Mouse (Mus musculus) ES-Bruce4 (cell line): ENCODE data around the gene Podn. TPM values are rescaled to one million over a fixed set of nuclear protein-coding genes. Genes with fewer than 3 reads are reported as not detected.

Experiments used
- H3K27ac ChIP-seq: 2 replicates; pipeline ENCODE4 v1.5.1; 2012; ENCODE audit warnings: low read length, inconsistent platforms; ENCODE audit not compliant: insufficient read depth
- H3K27me3 ChIP-seq: 2 replicates; pipeline ENCODE4 v1.6.1; 2012; ENCODE audit warnings: mild to moderate bottlenecking, low read length, inconsistent platforms; ENCODE audit not compliant: control insufficient read depth, poor library complexity, insufficient read depth, severe bottlenecking
- H3K36me3 ChIP-seq: 2 replicates; pipeline ENCODE4 v1.6.1; 2012; ENCODE audit warnings: inconsistent platforms, mild to moderate bottlenecking, low read length, moderate library complexity; ENCODE audit not compliant: control insufficient read depth, poor library complexity, insufficient read depth, severe bottlenecking
- H3K4me1 ChIP-seq: one replicate; pipeline ENCODE4 v1.8.1; 2011; ENCODE audit warnings: low read length; ENCODE audit not compliant: control insufficient read depth, insufficient read depth
- H3K4me3 ChIP-seq: 2 replicates; pipeline ENCODE4 v1.5.1; 2011; ENCODE audit warnings: low read depth, mild to moderate bottlenecking, low read length
- H3K9ac ChIP-seq: 2 replicates; pipeline ENCODE4 v1.6.1; 2012; ENCODE audit warnings: low read depth, mild to moderate bottlenecking, inconsistent platforms; ENCODE audit not compliant: poor library complexity, severe bottlenecking
- H3K9me3 ChIP-seq: replicated peaks from 2 replicates; pipeline ENCODE4 v1.6.1; 2012; ENCODE audit warnings: mild to moderate bottlenecking, low read length, inconsistent platforms; ENCODE audit not compliant: control insufficient read depth, poor library complexity, insufficient read depth, severe bottlenecking
- CTCF ChIP-seq: IDR thresholded peaks from one replicate; pipeline ENCODE4 v1.8.1; 2011; ENCODE audit warnings: low read depth, low read length
- EP300 ChIP-seq: IDR thresholded peaks from 2 replicates; pipeline ENCODE4 v1.6.1; 2011; ENCODE audit warnings: low read depth, low read length; ENCODE audit not compliant: insufficient read depth
- POLR2A ChIP-seq: IDR thresholded peaks from one replicate; pipeline ENCODE4 v1.8.1; 2011; ENCODE audit warnings: low read length; ENCODE audit not compliant: insufficient read depth
- polyA plus RNA-seq: library from polyadenylated mRNA; stranded (reverse); fragments of >200 nt; gene quantifications from 2 replicates; pipeline ENCODE4 v1.2.4, GENCODE M21; 2011; ENCODE audit warnings: low read depth; ENCODE audit not compliant: missing spikeins, insufficient read depth, insufficient read length

The Podn gene
- polyA plus RNA-seq, 1 experiment, result 3.3 TPM

DNA sequence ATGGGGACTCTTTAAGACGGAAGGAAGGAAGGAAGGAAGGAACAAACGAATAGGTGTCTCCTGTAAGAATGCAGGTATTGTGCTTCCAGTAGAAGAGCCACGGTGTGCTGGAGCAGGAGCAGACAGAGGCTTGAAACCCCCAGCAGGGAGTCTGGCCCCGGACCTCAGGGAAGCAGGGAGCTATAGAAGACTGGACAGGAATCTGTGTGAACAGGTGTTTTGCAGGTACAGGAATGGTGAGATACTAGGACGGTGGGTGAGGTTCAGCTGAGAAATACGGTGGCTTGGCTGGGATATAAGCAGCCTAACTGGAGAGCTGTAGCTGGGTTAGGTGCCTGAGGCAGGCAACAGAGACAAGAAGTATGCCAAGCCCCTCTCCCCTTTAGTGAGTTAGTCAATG is 76.1 kb downstream of the Podn start:
- Histone ChIP-seq H3K36me3 (no peaks in the 10 kb centered on the region), H3K4me1 (peaks cover 5% of the 10 kb centered on the region), H3K9me3 (no peaks in the 10 kb centered on the region), H3K27me3 (no peaks in the 10 kb centered on the region), H3K4me3 (no peak overlapping the region), H3K9ac (no peak overlapping the region), H3K27ac (no peak overlapping the region)
- no peak for TF ChIP-seq CTCF
- no peak for TF ChIP-seq EP300
- no peak for TF ChIP-seq POLR2A

DNA sequence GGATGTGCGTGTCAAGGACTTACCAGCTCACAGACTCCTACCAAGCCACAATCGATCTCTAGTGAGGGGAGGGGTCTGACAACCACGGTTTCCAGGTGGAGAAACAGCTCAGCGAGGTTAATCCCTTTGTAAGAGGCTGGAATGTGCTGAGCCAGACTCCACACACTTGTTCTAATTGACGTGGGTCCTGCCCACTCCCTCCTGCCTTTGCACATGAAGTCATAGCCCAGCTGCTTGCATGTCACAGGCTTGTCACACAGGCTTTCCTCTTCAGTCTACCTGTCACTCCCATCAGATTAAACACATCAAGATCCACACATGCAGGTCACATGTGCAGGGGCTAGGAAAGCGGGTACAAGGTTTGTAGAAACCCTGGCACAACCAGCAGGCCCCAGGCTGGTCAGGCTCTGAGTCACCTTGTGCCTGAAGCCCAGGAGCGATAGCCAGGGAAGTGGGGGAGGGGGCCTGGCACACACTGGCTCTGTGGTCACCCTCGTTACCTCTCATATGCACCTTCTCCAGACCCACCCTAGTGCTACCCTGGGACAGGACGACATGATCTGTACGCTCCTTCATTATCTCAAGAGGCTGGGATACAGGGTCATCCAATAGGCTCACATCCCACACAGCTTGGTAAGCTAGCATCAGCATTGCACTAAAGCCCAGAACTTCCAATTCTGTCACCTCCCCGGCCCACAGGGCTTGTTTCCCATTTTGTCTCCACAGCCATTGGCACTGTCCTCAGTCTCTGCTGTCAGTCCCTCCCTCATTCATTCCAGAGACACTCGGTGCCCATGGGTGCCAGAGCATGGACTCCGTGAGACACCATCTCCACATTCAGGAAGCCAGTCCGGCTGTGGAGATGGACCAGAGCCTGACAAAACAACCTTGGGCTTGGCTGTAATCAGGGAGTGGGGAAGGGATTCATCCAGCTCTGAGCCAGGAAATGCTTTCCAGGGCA is 77.0 kb downstream of the Podn start:
- no peaks in the 10 kb centered on the region for H3K36me3 ChIP-seq
- H3K9me3 ChIP-seq, result no peaks in the 10 kb centered on the region
- H3K4me3 ChIP-seq, result no peak overlapping the region
- H3K27ac ChIP-seq, result no peak overlapping the region
- peaks cover 5% of the 10 kb centered on the region for H3K4me1 ChIP-seq
- H3K27me3 ChIP-seq, result no peaks in the 10 kb centered on the region
- TF ChIP-seq POLR2A (no peak), CTCF (no peak), EP300 (no peak)
- H3K9ac ChIP-seq, result no peak overlapping the region

DNA sequence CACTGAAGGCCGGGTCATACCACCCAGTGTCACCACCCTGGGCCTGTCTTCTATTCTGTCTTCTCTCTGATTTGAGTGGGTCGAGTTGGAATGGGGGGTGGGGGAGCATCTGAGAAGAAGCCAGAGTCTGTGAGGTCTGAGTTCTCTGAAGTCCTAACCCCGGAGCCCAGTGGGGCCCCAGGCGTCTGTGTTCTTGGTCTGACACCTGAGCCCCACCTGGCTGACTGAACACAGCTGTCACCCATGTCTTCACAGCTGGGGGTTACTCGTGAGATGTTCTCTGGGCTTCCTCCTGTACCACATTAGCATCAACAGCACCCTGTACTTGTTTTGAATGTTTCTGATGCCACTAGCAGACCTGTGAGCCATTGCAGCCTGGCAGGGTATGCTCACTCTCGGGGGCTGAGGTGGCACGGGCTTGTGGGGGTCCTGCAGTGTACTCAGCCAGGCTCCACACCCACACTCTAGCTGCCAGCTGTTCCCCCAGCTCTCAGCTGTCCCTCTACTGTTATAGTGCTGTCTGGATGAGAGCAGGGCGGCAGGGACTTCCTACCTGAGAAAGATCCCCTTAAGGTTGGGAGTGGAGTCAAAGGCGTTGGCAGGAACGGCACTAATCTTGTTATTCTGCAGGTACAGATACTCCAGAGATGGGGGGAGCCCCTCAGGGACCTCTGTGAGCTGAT is 77.9 kb downstream of the Podn start:
- Histone ChIP-seq H3K36me3 (no peaks in the 10 kb centered on the region), H3K27me3 (no peaks in the 10 kb centered on the region), H3K9ac (no peak overlapping the region), H3K9me3 (no peaks in the 10 kb centered on the region), H3K27ac (no peak overlapping the region), H3K4me3 (no peak overlapping the region), H3K4me1 (peaks cover 5% of the 10 kb centered on the region)
- TF ChIP-seq CTCF (no peak), POLR2A (no peak), EP300 (no peak)

DNA sequence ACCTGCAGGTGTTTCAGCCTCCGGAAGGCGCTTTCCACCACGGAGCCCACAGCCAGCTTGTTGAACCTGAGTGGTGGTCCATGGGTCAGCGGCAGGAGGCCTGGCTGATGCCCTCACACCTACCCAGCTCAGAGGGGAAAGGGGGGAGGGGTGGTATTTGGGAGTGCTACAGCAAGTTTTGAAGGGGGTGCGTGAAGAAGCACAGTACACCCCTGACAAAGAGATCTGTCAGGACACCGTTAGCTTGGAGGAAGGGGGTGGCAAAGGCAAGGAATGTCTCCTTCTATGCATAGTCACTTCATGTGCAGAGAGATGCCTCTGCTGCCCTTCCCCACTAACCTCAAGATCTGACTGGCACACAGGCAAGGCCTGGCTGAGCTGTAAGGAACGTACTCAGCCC is 78.4 kb downstream of the Podn start:
- H3K27ac ChIP-seq, result no peak overlapping the region
- TF ChIP-seq POLR2A (no peak), EP300 (no peak), CTCF (no peak)
- no peak overlapping the region for H3K9ac ChIP-seq
- no peaks in the 10 kb centered on the region for H3K36me3 ChIP-seq
- H3K9me3 ChIP-seq, result no peaks in the 10 kb centered on the region
- H3K4me1 ChIP-seq, result peaks cover 5% of the 10 kb centered on the region
- H3K27me3 ChIP-seq, result no peaks in the 10 kb centered on the region
- no peak overlapping the region for H3K4me3 ChIP-seq

DNA sequence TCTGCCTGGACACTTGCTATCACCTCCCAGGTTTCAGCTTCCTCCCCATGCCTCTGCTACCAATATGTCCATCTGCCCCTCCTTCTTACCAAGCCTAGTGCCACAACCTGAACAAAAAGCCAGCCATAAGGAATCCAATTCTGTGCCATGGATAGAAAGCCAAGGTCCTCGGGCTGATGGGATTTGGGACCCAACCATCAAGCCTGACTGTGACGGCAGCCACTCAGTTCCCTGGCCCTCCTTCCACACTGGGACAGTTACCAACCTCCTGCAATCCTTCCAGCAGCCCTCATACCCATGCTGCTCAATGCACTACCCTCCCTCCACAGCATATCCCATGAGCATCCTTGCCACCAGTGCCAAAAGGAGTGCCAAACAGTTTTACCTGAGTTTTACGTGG is 79.9 kb downstream of the Podn start:
- Histone ChIP-seq H3K9ac (no peak overlapping the region), H3K27me3 (no peaks in the 10 kb centered on the region), H3K27ac (no peak overlapping the region), H3K36me3 (no peaks in the 10 kb centered on the region), H3K4me1 (peaks cover 2% of the 10 kb centered on the region), H3K9me3 (no peaks in the 10 kb centered on the region), H3K4me3 (no peak overlapping the region)
- TF ChIP-seq POLR2A, result no peak
- TF ChIP-seq EP300, result no peak
- no peak for TF ChIP-seq CTCF
